Mouse (Mus musculus): ENCODE results near the gene Wnt1. TPM values are rescaled to one million over a fixed set of nuclear protein-coding genes. Genes with fewer than 3 reads are reported as not detected.

Gene Wnt1
- total RNA-seq, 2 experiments from 2014 or later = not detected

GRCm38 (mm10) chr15:98776280-98777004, 13.2 kb upstream of the Wnt1 start:
- DNase-seq (ENCODE audit: low spot score in 2 of 2) = no peak
- intact Hi-C loops (cut with DNase I) = no loop called here

GRCm38 (mm10) chr15:98777005-98777616, 12.5 kb upstream of the Wnt1 start:
- intact Hi-C loops (cut with DNase I) = no loop called here
- DNase-seq (ENCODE audit: low spot score in 2 of 2) = no peak

- no peak for DNase-seq (ENCODE audit: low spot score in 2 of 2)
- intact Hi-C loops (cut with DNase I) = no loop called here
Measured at GRCm38 (mm10) chr15:98777762-98778161, 11.9 kb upstream of the Wnt1 start, which contains the start of gene Wnt10b. Gene Wnt10b (minus strand): TSS chr15:98778150.

GRCm38 (mm10) chr15:98778191-98778770, 11.4 kb upstream of the Wnt1 start:
- intact Hi-C loops (cut with DNase I) = no loop called here
- no peak for DNase-seq (ENCODE audit: low spot score in 2 of 2)

- intact Hi-C loops (cut with DNase I) = no loop called here
- no peak for DNase-seq (ENCODE audit: low spot score in 2 of 2)
Measured at GRCm38 (mm10) chr15:98778806-98779205, 10.9 kb upstream of the Wnt1 start.

GRCm38 (mm10) chr15:98780075-98780474, 9.6 kb upstream of the Wnt1 start:
- intact Hi-C loops (cut with DNase I) = no loop called here
- DNase-seq (ENCODE audit: low spot score in 2 of 2) = no peak

- no peak for DNase-seq (ENCODE audit: low spot score in 2 of 2)
- intact Hi-C loops (cut with DNase I) = no loop called here
Measured at GRCm38 (mm10) chr15:98780573-98780972, 9.1 kb upstream of the Wnt1 start.

- intact Hi-C loops (cut with DNase I) = no loop called here
- no peak for DNase-seq (ENCODE audit: low spot score in 2 of 2)
Measured at GRCm38 (mm10) chr15:98781166-98781565, 8.5 kb upstream of the Wnt1 start.

GRCm38 (mm10) chr15:98785744-98786143, 3.9 kb upstream of the Wnt1 start:
- no peak for DNase-seq (ENCODE audit: low spot score in 2 of 2)
- intact Hi-C loops (cut with DNase I) = loop anchor here (5.0 kb wide), 1 partner anchor 123 kb away; the partner anchor contains the start of gene Ddx23

- intact Hi-C loops (cut with DNase I) = loop anchor here (5.0 kb wide), 1 partner anchor 126 kb away; the partner anchor contains the start of gene Ddx23
- no peak for DNase-seq (ENCODE audit: low spot score in 2 of 2)
Measured at GRCm38 (mm10) chr15:98787930-98788329, 1.7 kb upstream of the Wnt1 start.

GRCm38 (mm10) chr15:98788972-98789660, 541 bp upstream of the Wnt1 start:
- no peak for DNase-seq (ENCODE audit: low spot score in 2 of 2)

GRCm38 (mm10) chr15:98790761-98791160, 1.1 kb downstream of the Wnt1 start:
- intact Hi-C loops (cut with DNase I) = loop anchor here (5.0 kb wide), 1 partner anchor 208 kb away; no protein-coding TSS in a partner anchor

More at GRCm38 (mm10) chr15:98788972-98789660, 541 bp upstream of the Wnt1 start:
- intact Hi-C loops (cut with DNase I) = loop anchor here (5.0 kb wide), 1 partner anchor 127 kb away; the partner anchor contains the start of gene Ddx23

GRCm38 (mm10) chr15:98791221-98791620, 1.6 kb downstream of the Wnt1 start:
- DNase-seq (ENCODE audit: low spot score in 2 of 2) = no peak
- intact Hi-C loops (cut with DNase I) = loop anchor here (5.0 kb wide), 1 partner anchor 209 kb away; no protein-coding TSS in a partner anchor

More at GRCm38 (mm10) chr15:98790761-98791160, 1.1 kb downstream of the Wnt1 start:
- no peak for DNase-seq (ENCODE audit: low spot score in 2 of 2)

- no peak for DNase-seq (ENCODE audit: low spot score in 2 of 2)
- intact Hi-C loops (cut with DNase I) = loop anchor here (5.0 kb wide), 1 partner anchor 209 kb away; no protein-coding TSS in a partner anchor
Measured at GRCm38 (mm10) chr15:98791771-98792170, 2.1 kb downstream of the Wnt1 start.

- intact Hi-C loops (cut with DNase I) = loop anchor here (5.0 kb wide), 1 partner anchor 210 kb away; no protein-coding TSS in a partner anchor
- peak in 1 of 2 experiments; percentile 60 for DNase-seq (ENCODE audit: low spot score in 2 of 2)
Measured at GRCm38 (mm10) chr15:98792233-98793020, 2.8 kb downstream of the Wnt1 start.

- intact Hi-C loops (cut with DNase I) = loop anchor here (5.0 kb wide), 1 partner anchor 211 kb away; no protein-coding TSS in a partner anchor
- no peak for DNase-seq (ENCODE audit: low spot score in 2 of 2)
Measured at GRCm38 (mm10) chr15:98793141-98793698, 3.6 kb downstream of the Wnt1 start.

- intact Hi-C loops (cut with DNase I) = no loop called here
- no peak for DNase-seq (ENCODE audit: low spot score in 2 of 2)
Measured at GRCm38 (mm10) chr15:98796803-98797595, 7.3 kb downstream of the Wnt1 start.

Measured in left cerebral cortex, postnatal 14 days (tissue).